Mouse (Mus musculus) heart, postnatal 36 days (tissue): Measurements from ENCODE around the gene Crybb1. TPM values are rescaled to one million over a fixed set of nuclear protein-coding genes. Genes with fewer than 3 reads are reported as not detected.

Source experiments
- DNase-seq, 2 experiments: peaks; one replicate each; pipeline ENCODE4 v3.0.0; 2021 to 2022
- intact Hi-C: fragments of 180-260 bp; cut with DNase I; formaldehyde crosslinking; loops from one replicate; pipeline ENCODE4 v1.15.1; 2025
- total RNA-seq, 2 experiments: library from RNA; stranded (reverse); gene quantifications; 2 replicates each; pipeline ENCODE4 v1.2.3; 2021

Gene Crybb1
- total RNA-seq, 2 experiments from 2014 or later: 0.80 to 3.4 TPM

DNA sequence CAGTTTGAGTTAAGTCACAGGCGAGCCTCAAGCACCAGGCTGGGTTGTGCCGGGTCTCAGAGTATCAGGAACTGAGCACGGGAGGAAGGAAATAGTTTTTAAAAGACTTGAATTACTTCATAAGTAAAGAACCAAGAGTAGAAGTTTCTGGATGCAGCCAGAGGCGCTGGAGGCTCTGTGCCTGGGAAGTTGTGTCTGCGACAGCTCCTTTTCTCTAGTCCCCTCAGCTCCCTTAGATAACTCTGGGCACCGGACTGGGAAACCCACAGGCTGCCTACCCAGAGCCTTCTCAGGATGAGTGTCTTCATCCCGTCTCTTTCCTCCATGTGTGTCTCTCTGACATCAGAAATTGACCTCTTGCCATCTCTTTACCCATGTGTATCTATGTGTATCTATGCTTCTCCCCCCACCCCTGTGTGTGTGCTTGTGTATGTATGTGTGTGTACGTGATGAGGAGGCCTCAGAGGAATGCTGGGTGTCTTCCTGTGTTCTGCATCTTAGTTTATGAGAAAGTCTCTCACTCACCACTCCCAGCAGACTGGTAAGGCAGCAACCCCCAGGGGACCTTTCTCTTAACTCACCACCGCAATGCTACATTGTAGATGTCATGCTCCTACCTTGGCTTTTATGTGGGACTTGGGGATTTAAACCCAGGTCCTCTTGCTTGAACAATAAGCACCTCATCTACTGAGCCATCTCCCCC lies 27.3 kb downstream of the Crybb1 start:
- peak in 1 of 2 experiments; percentile 26 for DNase-seq
- intact Hi-C loops: no loop called here

GRCm38 (mm10) chr5:112283543-112284202 lies 28.1 kb downstream of the Crybb1 start:
- intact Hi-C loops: loop anchor here (2.0 kb wide), 1 partner anchor 41 kb away; no protein-coding TSS in a partner anchor
- DNase-seq: peak; percentile 42 to 54

- intact Hi-C loops: loop anchor here (2.0 kb wide), 1 partner anchor 41 kb away; no protein-coding TSS in a partner anchor
- no peak for DNase-seq
These were observed 28.6 kb downstream of the Crybb1 start for GRCm38 (mm10) chr5:112284203-112284582.

DNA sequence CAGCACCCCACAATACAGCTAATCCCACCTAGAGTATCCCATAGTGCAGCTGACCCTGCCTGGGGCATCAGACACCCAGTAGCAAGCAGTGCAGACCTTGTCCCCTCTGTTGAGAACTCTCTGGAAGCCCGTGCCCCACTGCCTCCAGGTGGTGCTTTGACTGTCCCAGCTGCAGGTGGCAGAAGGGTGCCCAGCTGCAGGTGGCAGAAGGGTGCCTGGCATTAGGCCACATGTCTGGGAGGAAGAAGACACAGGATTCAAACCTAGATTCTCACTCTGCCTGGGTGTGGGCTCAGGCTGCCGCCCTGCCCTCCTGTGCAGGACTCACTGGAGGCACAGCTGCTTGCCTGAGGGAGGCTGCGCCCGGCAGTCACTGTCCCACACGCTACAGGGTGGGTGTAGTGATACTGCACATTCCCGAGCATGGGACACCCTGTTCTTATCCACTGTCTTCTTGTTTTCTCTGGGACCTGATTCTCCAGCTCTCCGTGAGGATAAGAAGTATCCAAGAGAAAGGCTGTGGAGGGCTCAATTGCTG lies 30.0 kb downstream of the Crybb1 start:
- intact Hi-C loops: loop anchor here (2.0 kb wide), 1 partner anchor 39 kb away; no protein-coding TSS in a partner anchor
- DNase-seq: no peak

GRCm38 (mm10) chr5:112286608-112286983 lies 31.0 kb downstream of the Crybb1 start:
- DNase-seq: no peak
- intact Hi-C loops: no loop called here

DNA sequence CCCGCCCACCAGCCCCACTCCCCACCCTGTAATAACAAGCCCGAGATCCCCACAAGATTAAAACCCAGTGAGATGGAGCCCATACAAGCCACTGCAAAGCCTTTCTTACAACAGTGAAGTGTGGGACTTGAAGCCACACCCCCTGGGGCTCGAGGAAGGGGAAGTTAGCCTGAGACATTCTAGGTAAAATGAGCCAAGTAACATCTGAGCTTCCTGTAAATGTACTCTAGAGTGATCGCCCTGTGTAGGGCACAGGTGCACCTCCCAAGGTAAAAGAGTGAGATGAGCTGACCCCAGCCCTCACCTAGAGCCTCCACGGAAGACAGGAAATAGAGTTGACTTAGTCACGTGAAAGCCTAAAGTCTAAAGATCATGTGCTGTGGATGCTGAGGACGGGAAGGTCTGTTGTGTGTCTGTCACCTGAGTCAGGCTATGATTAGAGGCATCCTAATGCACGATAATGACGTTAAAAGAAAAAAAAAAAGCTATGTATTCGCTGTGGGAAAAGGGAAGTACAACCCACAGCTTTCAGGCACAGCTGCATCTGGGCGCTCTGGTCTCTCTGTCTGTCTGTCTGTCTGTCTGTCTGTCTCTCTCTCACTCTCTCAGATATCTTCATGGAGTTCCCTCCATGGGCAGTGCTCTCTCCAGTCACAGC lies 31.5 kb downstream of the Crybb1 start:
- no peak for DNase-seq
- intact Hi-C loops: no loop called here

DNA sequence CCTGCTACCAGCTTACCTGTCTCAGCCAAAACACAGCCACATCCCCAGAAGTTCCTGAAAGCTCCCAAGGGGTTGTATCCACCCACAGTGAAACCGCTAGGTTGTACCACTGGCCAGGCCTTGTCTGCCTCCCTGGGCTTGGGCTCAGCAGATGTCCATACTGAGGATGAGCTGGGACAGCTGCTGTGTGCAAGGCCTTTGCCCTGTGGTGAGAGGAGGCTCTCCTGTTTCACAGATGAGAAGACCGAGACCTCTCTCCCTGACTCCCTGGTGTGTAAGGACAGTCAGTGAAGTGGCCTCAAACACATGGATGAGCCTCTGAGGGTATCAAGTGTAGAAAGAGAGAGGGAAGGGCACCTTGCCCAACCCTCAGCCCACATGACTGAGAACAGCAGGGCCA lies 32.0 kb downstream of the Crybb1 start:
- DNase-seq: no peak
- intact Hi-C loops: no loop called here

- DNase-seq: peak; percentile 46 to 69
- intact Hi-C loops: no loop called here
These were observed 32.9 kb downstream of the Crybb1 start for GRCm38 (mm10) chr5:112288193-112289141.

DNA sequence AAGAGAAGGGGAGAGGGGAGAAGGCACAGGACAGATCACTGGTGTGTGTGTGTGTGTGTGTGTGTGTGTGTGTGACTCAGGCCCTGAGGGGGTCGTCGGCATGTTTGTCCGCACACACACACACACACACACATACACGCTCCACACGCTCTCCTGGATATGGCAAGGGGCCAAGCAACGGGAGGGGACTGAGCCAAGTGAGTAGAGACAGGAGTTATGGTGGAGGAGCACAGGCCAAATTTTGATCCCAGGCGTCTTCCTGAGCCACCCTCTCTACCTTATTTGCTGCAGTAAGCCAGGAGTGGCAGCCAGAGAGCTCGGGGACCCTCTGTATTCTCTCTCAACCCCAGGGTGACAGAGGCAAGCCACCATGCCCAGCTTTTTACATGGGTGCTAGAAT lies 33.6 kb downstream of the Crybb1 start:
- intact Hi-C loops: no loop called here
- peak; percentile 55 to 60 for DNase-seq

- intact Hi-C loops: no loop called here
- DNase-seq: peak; percentile 55 to 74
These were observed 34.4 kb downstream of the Crybb1 start for GRCm38 (mm10) chr5:112289819-112290535.

DNA sequence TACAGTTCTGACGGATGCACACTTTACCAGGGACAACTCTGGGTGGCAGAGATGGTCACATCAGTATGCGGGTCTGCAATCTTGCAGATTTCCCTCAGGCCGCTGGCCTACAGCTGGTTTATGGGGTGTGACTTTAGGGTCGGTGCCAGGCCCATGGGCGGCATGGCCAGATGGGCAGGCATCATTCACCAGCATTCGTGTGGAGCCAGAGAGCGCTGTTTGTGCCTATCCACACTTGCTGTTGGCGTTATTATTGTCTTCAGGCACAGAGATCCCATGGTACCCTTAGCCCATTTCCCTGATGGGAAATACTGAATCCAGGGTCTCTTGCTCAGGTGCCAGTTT lies 34.9 kb downstream of the Crybb1 start:
- intact Hi-C loops: no loop called here
- no peak for DNase-seq

GRCm38 (mm10) chr5:112291866-112292265 lies 36.3 kb downstream of the Crybb1 start:
- intact Hi-C loops: no loop called here

GRCm38 (mm10) chr5:112292343-112292980 lies 36.8 kb downstream of the Crybb1 start:
- DNase-seq: no peak
- intact Hi-C loops: no loop called here

More at GRCm38 (mm10) chr5:112291866-112292265, 36.3 kb downstream of the Crybb1 start:
- no peak for DNase-seq

DNA sequence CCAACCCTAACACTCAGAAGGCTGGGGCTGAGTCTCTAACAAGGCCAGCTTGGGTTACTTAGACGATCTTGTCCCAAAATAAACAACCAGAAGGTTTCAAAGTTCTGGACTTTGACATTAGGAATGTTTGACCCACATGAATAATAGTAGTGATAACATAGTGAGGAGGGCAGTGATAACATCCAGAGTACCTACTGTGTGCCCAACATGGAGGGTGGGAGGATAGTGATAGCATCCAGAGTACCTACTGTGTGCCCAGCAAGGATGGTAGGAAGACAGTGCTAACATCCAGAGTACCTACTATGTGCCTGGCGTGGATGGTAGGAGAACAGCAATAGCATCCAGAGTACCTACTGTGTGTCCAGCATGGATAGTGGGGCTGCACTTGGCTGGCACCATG lies 38.2 kb downstream of the Crybb1 start:
- no peak for DNase-seq
- intact Hi-C loops: loop anchor here (2.0 kb wide), 1 partner anchor 15 kb away; no protein-coding TSS in a partner anchor

DNA sequence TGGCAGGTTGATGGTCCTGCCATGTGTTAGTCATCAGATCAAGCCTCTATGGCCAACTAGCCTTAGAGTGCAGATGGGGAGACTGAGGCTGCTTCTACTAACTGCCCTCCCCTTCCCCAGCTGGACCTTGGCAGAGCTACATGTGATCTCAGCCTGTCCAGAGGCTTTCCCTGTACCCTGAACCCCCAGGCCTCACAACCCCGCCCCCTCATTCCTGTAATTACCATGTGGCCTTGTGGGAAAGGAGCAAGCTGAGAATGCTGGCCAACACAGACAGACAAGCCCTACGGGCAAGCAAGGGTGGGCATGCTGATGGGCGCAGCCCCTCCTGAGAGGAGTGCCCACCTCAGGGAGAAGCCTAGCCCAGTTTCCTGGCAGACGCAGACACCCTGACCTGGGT lies 39.1 kb downstream of the Crybb1 start:
- intact Hi-C loops: loop anchor here (2.0 kb wide), 1 partner anchor 16 kb away; no protein-coding TSS in a partner anchor
- DNase-seq: no peak

GRCm38 (mm10) chr5:112295162-112295561 lies 39.5 kb downstream of the Crybb1 start:
- intact Hi-C loops: loop anchor here (2.0 kb wide), 1 partner anchor 16 kb away; no protein-coding TSS in a partner anchor
- no peak for DNase-seq

GRCm38 (mm10) chr5:112295564-112295963 lies 39.9 kb downstream of the Crybb1 start:
- no peak for DNase-seq
- intact Hi-C loops: loop anchor here (2.0 kb wide), 1 partner anchor 17 kb away; no protein-coding TSS in a partner anchor

DNA sequence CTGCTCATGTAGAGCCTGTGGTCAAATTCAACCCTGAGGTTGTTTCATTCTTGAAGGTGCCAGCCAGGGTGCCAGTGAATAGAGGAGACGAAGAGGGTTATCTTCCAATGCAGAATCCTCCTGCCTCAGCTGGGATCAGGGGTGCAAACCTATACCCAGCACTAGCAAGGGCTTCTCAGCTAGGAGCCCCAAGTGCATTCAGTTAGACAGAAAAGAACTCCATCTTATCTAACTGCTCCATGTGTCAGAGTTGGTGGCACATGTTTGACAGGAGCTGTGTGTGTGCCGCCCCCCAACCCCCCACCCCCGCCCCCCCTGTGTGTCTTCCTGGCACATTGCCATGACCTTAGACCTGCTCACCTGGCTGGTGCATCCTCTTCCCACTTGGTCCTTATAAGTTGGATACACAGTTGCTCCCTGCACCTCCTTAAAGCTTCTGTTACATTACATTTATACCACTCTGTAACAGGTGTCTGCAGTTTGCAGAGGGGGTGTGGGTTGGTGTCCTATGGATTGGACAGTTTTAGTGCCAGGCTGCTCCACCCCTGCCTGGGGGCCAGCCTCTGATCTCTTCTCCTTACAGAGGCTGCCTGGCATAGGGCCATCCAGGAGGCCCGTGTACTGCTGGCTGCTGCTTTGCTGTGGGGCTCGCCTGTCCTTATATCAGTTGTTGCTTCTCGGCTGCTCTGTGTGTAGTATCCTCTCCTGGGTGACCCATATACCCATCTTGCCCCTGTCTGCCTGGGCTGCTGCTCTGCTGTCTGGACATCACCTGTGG lies 41.0 kb downstream of the Crybb1 start:
- intact Hi-C loops: no loop called here
- DNase-seq: no peak
